Mouse (Mus musculus) heart, adult 8-10 months (tissue): Measurements from ENCODE around the gene Mtif2. TPM values are rescaled to one million over a fixed set of nuclear protein-coding genes. Genes with fewer than 3 reads are reported as not detected.

Source experiments
- DNase-seq: peaks from one replicate; pipeline ENCODE4 v3.0.0; 2022; ENCODE audit warnings: low spot score
- total RNA-seq, 4 experiments: library from RNA; stranded (reverse); gene quantifications; 2 replicates each; pipeline ENCODE4 v1.2.4; 2022

Gene Mtif2
- total RNA-seq, 4 experiments from 2014 or later = 50.1 to 60.7 (median 53.0) TPM

GRCm38 (mm10) chr11:29549425-29549778, 23.2 kb downstream of the Mtif2 start:
- no peak for DNase-seq

GRCm38 (mm10) chr11:29560452-29560851, 34.2 kb downstream of the Mtif2 start:
- no peak for DNase-seq

GRCm38 (mm10) chr11:29560990-29561389, 34.8 kb downstream of the Mtif2 start:
- DNase-seq = no peak

DNA sequence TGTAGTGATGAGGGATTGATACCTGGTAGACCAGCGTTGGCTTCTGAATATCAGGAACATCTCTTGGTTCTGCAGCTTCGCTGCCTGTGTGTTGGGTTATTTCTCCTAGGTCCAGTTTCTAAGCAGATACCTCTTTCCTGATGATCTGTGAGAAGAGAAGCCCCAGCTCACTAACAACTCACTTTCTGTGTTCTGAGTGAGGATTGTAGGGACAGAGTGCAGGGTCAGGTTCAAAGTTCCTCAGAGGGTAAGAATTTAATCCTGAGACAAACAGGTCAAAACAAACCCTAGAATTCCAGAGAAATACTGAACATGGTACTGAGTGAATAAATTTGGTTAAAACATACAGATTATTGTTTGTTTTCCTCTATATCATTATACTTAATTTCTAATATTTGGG, 37.2 kb downstream of the Mtif2 start:
- DNase-seq = no peak

GRCm38 (mm10) chr11:29571536-29571935, 45.3 kb downstream of the Mtif2 start:
- DNase-seq = no peak

DNA sequence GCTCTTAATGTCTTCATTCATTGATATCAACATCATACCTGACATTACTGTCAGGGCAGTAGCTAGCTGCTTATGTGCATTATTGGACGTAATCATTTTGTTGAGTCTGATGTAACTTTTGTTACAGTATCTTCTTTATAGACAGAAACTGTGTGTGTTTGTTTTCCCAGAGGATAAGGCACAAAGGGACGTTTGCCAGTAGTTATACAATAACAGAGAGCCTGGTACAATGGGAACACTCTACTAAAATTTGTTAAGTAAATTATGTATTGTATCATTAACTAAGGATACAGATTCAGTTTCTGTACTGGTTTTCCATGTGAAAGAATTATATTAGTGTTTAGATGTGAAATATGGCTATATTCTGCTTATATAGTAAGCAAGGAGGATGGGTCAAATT, 46.4 kb downstream of the Mtif2 start:
- DNase-seq = no peak

- DNase-seq = no peak
These were observed 53.4 kb downstream of the Mtif2 start for GRCm38 (mm10) chr11:29579610-29580009.

Other genes starting within 250 kb of the Mtif2 start
- 1 to 10 TPM; 5.4 to 8.0 (median 7.1) TPM for gene Ccdc88a, start 152.8 kb upstream of the Mtif2 start, total RNA-seq
- gene Prorsd1, start 11.4 kb upstream of the Mtif2 start, total RNA-seq = 10 to 100 TPM; 21.3 to 26.0 (median 22.6) TPM
- gene Clhc1, start 21.5 kb downstream of the Mtif2 start, total RNA-seq = not detected
- 100 to 1,000 TPM; 432 to 497 (median 454) TPM for gene Rps27a, start 21.7 kb downstream of the Mtif2 start, total RNA-seq
- 10 to 100 TPM; 74.8 to 89.2 (median 82.4) TPM for gene Rtn4, start 166.5 kb downstream of the Mtif2 start, total RNA-seq